Mouse (Mus musculus): ENCODE data around the gene Anp32b.

DNA sequence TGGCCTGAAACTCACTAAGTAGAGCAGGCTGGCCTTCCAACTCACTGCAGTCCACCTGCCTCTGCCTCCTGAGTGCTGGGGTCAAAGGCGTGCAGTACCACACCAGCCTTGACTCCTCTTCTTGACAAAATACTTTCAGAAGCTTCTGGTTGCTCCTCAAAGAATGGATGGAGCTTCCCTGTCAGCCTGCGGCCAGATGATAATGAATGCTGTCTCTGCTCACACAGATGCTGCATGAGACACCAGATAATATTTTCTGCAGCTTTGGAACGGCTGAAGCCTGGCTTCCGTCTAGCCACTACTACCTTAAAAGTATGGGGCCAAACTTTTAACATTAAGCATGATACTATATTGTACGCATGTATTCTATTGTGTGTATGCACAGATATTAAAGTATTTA, 40.0 kb upstream of the Anp32b start:
- TF ChIP-seq POLR2A (IDR thresholded peaks at IDR 0.05; ENCODE audit: insufficient read depth, low read depth, low read length) (no peak), CTCF (IDR thresholded peaks at IDR 0.05; ENCODE audit: insufficient read depth, low read depth, low read length) (no peak)
